Mouse (Mus musculus) megakaryocyte progenitor cell, adult 5-6 weeks (primary cell): ENCODE results near the gene Glb1l2. TPM values are rescaled to one million over a fixed set of nuclear protein-coding genes. Genes with fewer than 3 reads are reported as not detected.

ENCODE experiments used
- ATAC-seq: replicated peaks from 2 replicates; pipeline ENCODE4 v1.8.0; 2016; ENCODE audit warnings: mild to moderate bottlenecking, moderate TSS enrichment, inconsistent platforms; ENCODE audit not compliant: poor library complexity
- total RNA-seq, 2 experiments: library from RNA; stranded (forward) in 1 of 2; stranded (reverse) in 1 of 2; fragments of 157-497, 149-512 nt in 1 of 2; fragments of 200-1000 nt in 1 of 2; gene quantifications; 2 replicates each; pipeline versions ENCODE4 v1.2.3 to v1.2.4; 2015 to 2017

Glb1l2 gene
- total RNA-seq, 2 experiments from 2014 or later: 0.17 TPM; not detected in 1

DNA sequence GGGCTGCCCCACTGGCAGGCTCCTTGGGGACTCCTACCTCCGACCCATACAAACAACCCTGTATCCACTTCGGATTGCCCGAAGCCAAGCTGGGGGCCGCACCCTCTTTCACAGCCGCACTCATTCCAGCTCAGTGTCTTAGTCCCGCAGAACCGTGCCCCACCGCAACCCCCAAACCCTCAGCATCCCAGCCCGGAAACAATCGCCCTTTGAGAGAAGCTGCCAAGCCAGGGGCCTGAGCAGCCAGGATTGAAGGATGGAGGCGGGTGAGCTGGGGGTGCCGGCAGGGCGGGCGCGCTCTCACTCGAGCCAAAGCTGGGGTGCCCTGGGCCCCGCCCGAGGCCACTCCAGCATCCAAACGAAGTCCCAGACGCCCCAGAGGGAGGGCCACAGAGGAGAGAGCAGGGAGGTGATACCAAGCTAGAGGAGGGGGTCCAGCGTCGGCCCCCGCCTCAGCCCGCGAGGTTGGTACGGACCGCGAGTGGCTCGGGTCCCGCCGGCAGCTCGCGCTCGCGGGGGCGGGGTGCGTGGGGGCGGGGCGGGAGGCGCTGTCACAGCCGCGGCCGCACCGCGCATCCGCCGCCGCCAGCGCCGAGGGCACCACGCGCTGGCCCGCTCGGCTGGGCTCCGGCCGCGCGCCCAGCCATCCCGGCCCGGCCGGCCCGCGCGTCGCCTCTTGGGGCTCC lies 72.9 kb downstream of the Glb1l2 start, which contains the start of gene B3gat1:
Gene B3gat1 (plus strand): TSS at position 523 of the 686 bp plus-strand sequence.
- ATAC-seq: 0 out of 2 replicates have a peak, but pooled peaks have one; percentile 31

DNA sequence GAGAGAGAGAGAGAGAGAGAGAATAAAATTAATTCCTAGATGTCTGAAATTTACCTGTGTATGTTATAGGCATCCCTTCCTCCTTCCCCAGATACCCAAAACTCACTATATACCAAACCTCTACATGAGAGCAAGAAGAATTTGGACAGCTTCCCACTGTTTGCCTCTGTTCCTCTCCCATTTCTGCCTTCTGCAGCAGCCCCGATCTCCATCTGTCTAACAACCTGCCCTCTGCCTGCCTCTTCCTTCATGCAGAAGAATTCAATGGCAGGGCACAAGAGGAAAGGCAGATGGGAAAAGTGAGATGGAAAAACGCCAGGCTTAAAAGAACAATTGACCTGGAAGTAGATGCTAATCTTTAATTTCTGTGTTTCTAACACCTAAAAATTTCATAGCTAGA lies 77.7 kb downstream of the Glb1l2 start:
- ATAC-seq: no peak

DNA sequence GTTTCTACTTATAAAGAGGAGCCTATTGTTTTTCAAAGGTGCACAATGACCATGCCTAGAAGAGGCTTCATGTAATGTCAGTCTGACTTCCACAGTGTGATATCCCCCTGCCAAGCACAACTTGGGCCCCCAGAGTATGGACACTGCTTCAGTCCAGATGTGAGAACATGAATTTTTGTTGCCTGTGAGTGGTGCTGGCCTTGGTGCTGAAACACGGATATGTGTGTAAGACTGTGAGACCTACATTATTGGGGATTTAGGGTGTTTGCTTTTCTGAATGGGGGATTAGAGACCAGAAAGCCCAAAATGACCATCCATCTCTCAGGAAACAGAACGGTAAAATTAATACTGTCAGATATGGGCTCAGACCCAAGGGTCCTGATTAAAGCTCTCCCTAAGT lies 78.8 kb downstream of the Glb1l2 start:
- ATAC-seq: no peak

DNA sequence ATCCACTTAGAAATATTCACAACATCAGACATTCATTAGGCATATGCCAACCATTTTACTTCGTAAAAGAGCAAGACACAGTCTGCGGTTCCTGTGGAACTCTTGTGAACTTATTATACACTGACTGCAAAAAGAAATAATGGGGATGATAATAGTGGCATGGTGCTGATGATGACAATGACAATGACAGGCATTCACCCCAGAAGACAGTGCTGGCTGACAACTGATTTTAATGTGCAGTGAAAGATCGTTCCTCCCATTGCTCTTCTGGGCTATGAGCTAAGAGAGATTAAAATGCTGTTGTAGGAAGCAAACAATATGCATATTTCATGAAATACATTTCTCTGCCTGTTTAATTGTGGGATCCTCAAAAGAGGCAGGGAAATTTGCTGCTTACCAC lies 80.6 kb downstream of the Glb1l2 start:
- no peak for ATAC-seq

- no peak for ATAC-seq
These were observed 84.5 kb downstream of the Glb1l2 start for GRCm38 (mm10) chr9:26721771-26722170.

DNA sequence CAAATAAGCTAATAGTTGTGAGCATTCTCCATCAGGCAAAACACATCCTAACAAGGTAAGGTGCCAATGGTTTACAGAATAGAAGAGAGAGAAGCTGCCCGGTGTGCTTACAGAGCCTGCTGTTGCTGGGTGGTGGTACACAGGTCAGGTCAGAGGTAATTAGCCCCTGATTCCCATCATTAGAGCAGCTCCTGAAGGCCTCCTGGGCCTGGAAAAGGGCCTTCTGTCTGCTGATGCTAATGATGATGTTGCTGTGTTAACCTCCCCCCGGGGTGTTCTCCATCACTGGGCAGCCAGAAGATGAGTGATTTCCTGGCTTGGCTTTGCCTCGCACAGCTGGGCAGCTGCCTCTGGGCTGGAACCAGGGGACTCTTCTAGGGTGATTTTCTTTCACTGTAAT lies 87.9 kb downstream of the Glb1l2 start:
- no peak for ATAC-seq

Other genes starting within 250 kb of the Glb1l2 start
- gene B3gat1, start 72.7 kb downstream of the Glb1l2 start, total RNA-seq (2015): not detected in 2 replicates
- not detected in 2 replicates for gene B3gat1, start 72.7 kb downstream of the Glb1l2 start, total RNA-seq (2017)
- gene Glb1l3, start 54.4 kb upstream of the Glb1l2 start, total RNA-seq (2015): not detected in 2 replicates
- not detected in 2 replicates for gene Glb1l3, start 54.4 kb upstream of the Glb1l2 start, total RNA-seq (2017)
- 0.29 TPM in 1 of 2 replicates, not detected in the other for gene Gm1110, start 116.6 kb upstream of the Glb1l2 start, total RNA-seq (2015)
- not detected in 2 replicates for gene Gm1110, start 116.6 kb upstream of the Glb1l2 start, total RNA-seq (2017)
- gene Acad8, start 193.1 kb upstream of the Glb1l2 start, total RNA-seq (2015): 19.6 and 24.6 TPM in 2 replicates
- gene Acad8, start 193.1 kb upstream of the Glb1l2 start, total RNA-seq (2017): 19.9 and 26.3 TPM in 2 replicates
- gene Thyn1, start 193.2 kb upstream of the Glb1l2 start, total RNA-seq (2015): 130 and 154 TPM in 2 replicates
- gene Thyn1, start 193.2 kb upstream of the Glb1l2 start, total RNA-seq (2017): 122 and 128 TPM in 2 replicates
- gene Vps26b, start 223.6 kb upstream of the Glb1l2 start, total RNA-seq (2015): 47.7 and 55.6 TPM in 2 replicates
- gene Vps26b, start 223.6 kb upstream of the Glb1l2 start, total RNA-seq (2017): 40.1 and 44.7 TPM in 2 replicates
- 70.8 and 82.6 TPM in 2 replicates for gene Ncapd3, start 223.7 kb upstream of the Glb1l2 start, total RNA-seq (2015)
- gene Ncapd3, start 223.7 kb upstream of the Glb1l2 start, total RNA-seq (2017): 38.8 and 39.2 TPM in 2 replicates